8 mouse cellular contexts compared by ENCODE assay signal in genomic region chr8:105223850-105224249, GRCm38 (mm10). TPM values are rescaled to one million over a fixed set of nuclear protein-coding genes. Genes with fewer than 3 reads are reported as not detected.
DNase-seq lines count a peak whose midpoint lies in the region; ATAC-seq and TF ChIP-seq lines count a peak whose summit lies in the region.
"Had no signal": no experiment of that assay in that cellular context is flagged by ENCODE, and none has a peak within 500 bp of the region (broad histone marks: within the 10 kb centered on the region; RNA-seq: fewer than 3 reads in every experiment).

No protein-coding gene starts in this region.

- no peak for ATAC-seq in liver, embryonic 12.5 days
- ATAC-seq in liver, postnatal 0 days: no peak
- no peak for ATAC-seq in embryonic facial prominence, embryonic 13.5 days (ENCODE audit: insufficient number of reproducible peaks, insufficient read depth, low FRiP score, low TSS enrichment, low read depth)
- no peak for ATAC-seq in heart, embryonic 12.5 days (ENCODE audit: insufficient number of reproducible peaks, low FRiP score)

- H3K27me3 ChIP-seq in liver, embryonic 12.5 days (replicated peaks): no peaks in the 10 kb centered on the region
- no peaks in the 10 kb centered on the region for H3K27me3 ChIP-seq in liver, postnatal 0 days (ENCODE audit: insufficient read depth, low read length)
- no peaks in the 10 kb centered on the region for H3K27me3 ChIP-seq in embryonic facial prominence, embryonic 13.5 days
- H3K27me3 ChIP-seq in heart, embryonic 12.5 days (replicated peaks): no peaks in the 10 kb centered on the region
- H3K27me3 ChIP-seq in myocyte (ENCODE audit: control insufficient read depth, insufficient read depth, insufficient read length): no peaks in the 10 kb centered on the region

- no peak overlapping the region for H3K27ac ChIP-seq in liver, embryonic 12.5 days
- no peak overlapping the region; the same call in 1 of the 2 replicates for H3K27ac ChIP-seq in liver, postnatal 0 days (ENCODE audit: low read depth)
- H3K27ac ChIP-seq in embryonic facial prominence, embryonic 13.5 days: peak overlapping the region; percentile 82; the same call in 1 of the 2 replicates
- H3K27ac ChIP-seq in heart, embryonic 12.5 days (ENCODE audit: poor library complexity, severe bottlenecking): peak overlapping the region; percentile 78; the same call in 1 of the 2 replicates

- TF ChIP-seq POLR2A in myocyte (IDR thresholded peaks at IDR 0.05; ENCODE audit: insufficient read length, low read depth): no peak

- peaks cover 25% of the 10 kb centered on the region for H3K4me1 ChIP-seq in liver, embryonic 12.5 days
- peaks cover 13% of the 10 kb centered on the region for H3K4me1 ChIP-seq in liver, postnatal 0 days (ENCODE audit: insufficient read depth)
- peaks cover 17% of the 10 kb centered on the region for H3K4me1 ChIP-seq in embryonic facial prominence, embryonic 13.5 days
- H3K4me1 ChIP-seq in heart, embryonic 12.5 days (replicated peaks): peaks cover 16% of the 10 kb centered on the region

- no peak overlapping the region for H3K9ac ChIP-seq in liver, embryonic 12.5 days
- H3K9ac ChIP-seq in liver, postnatal 0 days (replicated peaks): no peak overlapping the region; the same call in 1 of the 2 replicates
- 0 out of 2 replicates have a peak overlapping the region, but pooled peaks have one; percentile 88 for H3K9ac ChIP-seq in embryonic facial prominence, embryonic 13.5 days
- 0 out of 2 replicates have a peak overlapping the region, but pooled peaks have one; percentile 91 for H3K9ac ChIP-seq in heart, embryonic 12.5 days

- no peak overlapping the region for H3ac ChIP-seq in myocyte (ENCODE audit: control insufficient read depth, insufficient read length)

- no peak for DNase-seq in liver, postnatal 0 days
- no peak for DNase-seq in left cerebral cortex, postnatal 4 days
- DNase-seq in frontal cortex, postnatal 36 days (ENCODE audit: low spot score in 2 of 2): no peak
- DNase-seq: right cerebral cortex, adult 18-20 months had no signal

- H3K9me3 ChIP-seq in liver, embryonic 12.5 days (replicated peaks): no peaks in the 10 kb centered on the region
- no peaks in the 10 kb centered on the region for H3K9me3 ChIP-seq in liver, postnatal 0 days (ENCODE audit: low read length)
- no peaks in the 10 kb centered on the region for H3K9me3 ChIP-seq in embryonic facial prominence, embryonic 13.5 days
- H3K9me3 ChIP-seq in heart, embryonic 12.5 days (replicated peaks): no peaks in the 10 kb centered on the region

- intact Hi-C loops in left cerebral cortex, postnatal 4 days (cut with DNase I): loop anchor here (10.0 kb wide), 1 partner anchor 569 kb away; no protein-coding TSS in a partner anchor

- no peak for TF ChIP-seq EP300 in liver, postnatal 0 days (IDR thresholded peaks at IDR 0.05; ENCODE audit: low read depth)

- peaks cover 2% of the 10 kb centered on the region; the same call in 1 of the 2 replicates for H3K36me3 ChIP-seq in liver, embryonic 12.5 days
- no peaks in the 10 kb centered on the region; the same call in 1 of the 2 replicates for H3K36me3 ChIP-seq in liver, postnatal 0 days (replicated peaks; ENCODE audit: insufficient read depth, low read length)
- H3K36me3 ChIP-seq in embryonic facial prominence, embryonic 13.5 days: no peaks in the 10 kb centered on the region
- H3K36me3 ChIP-seq in heart, embryonic 12.5 days: no peaks in the 10 kb centered on the region
- H3K36me3 ChIP-seq in myocyte (ENCODE audit: control insufficient read depth, insufficient read depth): no peaks in the 10 kb centered on the region

- H3K4me3 ChIP-seq in liver, embryonic 12.5 days: no peak overlapping the region
- no peak overlapping the region for H3K4me3 ChIP-seq in liver, postnatal 0 days (ENCODE audit: low read depth, low read length)
- no peak overlapping the region for H3K4me3 ChIP-seq in embryonic facial prominence, embryonic 13.5 days
- no peak overlapping the region for H3K4me3 ChIP-seq in heart, embryonic 12.5 days
- peak overlapping the region; percentile 62 for H3K4me3 ChIP-seq in myocyte

- 79% methylated on average over 7 of the region's 7 CpGs for WGBS in liver, embryonic 12.5 days (ENCODE audit: insufficient replicate concordance)
- 78% methylated on average over 7 of the region's 7 CpGs for WGBS in liver, postnatal 0 days (ENCODE audit: insufficient replicate concordance)
- 81% methylated on average over 7 of the region's 7 CpGs for WGBS in embryonic facial prominence, embryonic 13.5 days
- 72% methylated on average over 7 of the region's 7 CpGs for WGBS in heart, embryonic 12.5 days

- no peak for TF ChIP-seq CTCF in liver, postnatal 0 days (IDR thresholded peaks at IDR 0.05; ENCODE audit: low read depth)

- peaks cover 37% of the 10 kb centered on the region for H3K79me2 ChIP-seq in myocyte (ENCODE audit: control insufficient read depth, insufficient read depth)

- peak overlapping the region; percentile 78 for H3K4me2 ChIP-seq in liver, embryonic 12.5 days
- no peak overlapping the region for H3K4me2 ChIP-seq in liver, postnatal 0 days (ENCODE audit: low read depth, low read length)
- no peak overlapping the region for H3K4me2 ChIP-seq in embryonic facial prominence, embryonic 13.5 days
- no peak overlapping the region for H3K4me2 ChIP-seq in heart, embryonic 12.5 days
- H3K4me2 ChIP-seq in myocyte (ENCODE audit: low read depth): no peak overlapping the region

TF ChIP-seq in myocyte, 11 proteins besides CTCF, POLR2A, EP300 and RAD21:
- TF ChIP-seq TCF12 (IDR thresholded peaks at IDR 0.05; ENCODE audit: insufficient read depth, poor library complexity, severe bottlenecking): no peak
- no peak for TF ChIP-seq TCF3 (IDR thresholded peaks at IDR 0.05; ENCODE audit: insufficient read length, low read depth)
- no peak for TF ChIP-seq MAX (IDR thresholded peaks at IDR 0.05; ENCODE audit: low read depth)
- no peak for TF ChIP-seq USF1 (IDR thresholded peaks at IDR 0.05; ENCODE audit: low read depth)
- no peak for TF ChIP-seq MYOD1 (IDR thresholded peaks at IDR 0.05; ENCODE audit: control insufficient read depth in 1 of 3, insufficient read length in 2 of 3, low read depth in 2 of 3)
- no peak for TF ChIP-seq MYOG (IDR thresholded peaks at IDR 0.05; ENCODE audit: control insufficient read depth in 1 of 3, insufficient read depth in 1 of 3, insufficient read length in 2 of 3, low read depth in 2 of 3)
- TF ChIP-seq SRF (IDR thresholded peaks at IDR 0.05; ENCODE audit: control insufficient read depth, insufficient read length, low read depth): no peak
- TF ChIP-seq CEBPB (IDR thresholded peaks at IDR 0.05; ENCODE audit: insufficient read depth, poor library complexity, severe bottlenecking): no peak
- no peak for TF ChIP-seq REST (IDR thresholded peaks at IDR 0.05; ENCODE audit: insufficient read depth, insufficient read length)
- TF ChIP-seq POLR2AphosphoS2 (IDR thresholded peaks at IDR 0.05; ENCODE audit: insufficient read length, low read depth): no peak
TF ChIP-seq in myocyte: peak in this region for 0.

RNA-seq across cellular contexts. Expression of gene D230025D16Rik, which starts 1.1 kb away (rescaled TPM):
- 16.7 and 18.8 TPM in 2 replicates for polyA plus RNA-seq in liver, embryonic 12.5 days (2016; fragmentation: Nextera tagmentation; extraction: Ambion mirVana)
- 24.2 and 30.9 TPM in 2 replicates for polyA plus RNA-seq in liver, postnatal 0 days (2015; fragmentation: Nextera tagmentation; extraction: Ambion mirVana)
- polyA plus RNA-seq in embryonic facial prominence, embryonic 13.5 days (2015; fragmentation: Nextera tagmentation; extraction: Ambion mirVana): 24.5 and 26.6 TPM in 2 replicates
- polyA plus RNA-seq in heart, embryonic 12.5 days (2016; fragmentation: Nextera tagmentation; extraction: Ambion mirVana): 18.7 and 18.9 TPM in 2 replicates
- polyA plus RNA-seq in myocyte (2012; fragmentation: generic; extraction: Trizol): 16.6 TPM
- 10 to 100 TPM; 30.9 to 33.0 TPM for total RNA-seq in left cerebral cortex, postnatal 4 days (2021)

RNA-seq across cellular contexts. Expression of gene B3gnt9, which starts 31.1 kb away (rescaled TPM):
- polyA plus RNA-seq in liver, embryonic 12.5 days (2016; fragmentation: Nextera tagmentation; extraction: Ambion mirVana): 3.5 and 3.6 TPM in 2 replicates
- 1.6 and 2.0 TPM in 2 replicates for polyA plus RNA-seq in liver, postnatal 0 days (2015; fragmentation: Nextera tagmentation; extraction: Ambion mirVana)
- polyA plus RNA-seq in embryonic facial prominence, embryonic 13.5 days (2015; fragmentation: Nextera tagmentation; extraction: Ambion mirVana): 25.9 and 29.7 TPM in 2 replicates
- polyA plus RNA-seq in heart, embryonic 12.5 days (2016; fragmentation: Nextera tagmentation; extraction: Ambion mirVana): 10.2 and 10.8 TPM in 2 replicates
- 6.2 TPM for polyA plus RNA-seq in myocyte (2012; fragmentation: generic; extraction: Trizol)
- 1 to 10 TPM; 4.2 to 4.7 TPM for total RNA-seq in left cerebral cortex, postnatal 4 days (2021)

RNA-seq across cellular contexts. Expression of gene Tradd, which starts 40.6 kb away (rescaled TPM):
- 17.7 and 18.3 TPM in 2 replicates for polyA plus RNA-seq in liver, embryonic 12.5 days (2016; fragmentation: Nextera tagmentation; extraction: Ambion mirVana)
- 14.3 and 15.1 TPM in 2 replicates for polyA plus RNA-seq in liver, postnatal 0 days (2015; fragmentation: Nextera tagmentation; extraction: Ambion mirVana)
- polyA plus RNA-seq in embryonic facial prominence, embryonic 13.5 days (2015; fragmentation: Nextera tagmentation; extraction: Ambion mirVana): 22.8 and 24.7 TPM in 2 replicates
- polyA plus RNA-seq in heart, embryonic 12.5 days (2016; fragmentation: Nextera tagmentation; extraction: Ambion mirVana): 16.0 and 16.6 TPM in 2 replicates
- polyA plus RNA-seq in myocyte (2012; fragmentation: generic; extraction: Trizol): 27.0 TPM
- 10 to 100 TPM in 1 of 2 experiments, 1 to 10 TPM in 1; 9.2 to 11.1 TPM for total RNA-seq in left cerebral cortex, postnatal 4 days (2021)

RNA-seq across cellular contexts. Expression of gene Fbxl8, which starts 40.6 kb away (rescaled TPM):
- polyA plus RNA-seq in liver, embryonic 12.5 days (2016; fragmentation: Nextera tagmentation; extraction: Ambion mirVana): 1.2 and 1.5 TPM in 2 replicates
- polyA plus RNA-seq in liver, postnatal 0 days (2015; fragmentation: Nextera tagmentation; extraction: Ambion mirVana): 0.95 and 1.2 TPM in 2 replicates
- polyA plus RNA-seq in embryonic facial prominence, embryonic 13.5 days (2015; fragmentation: Nextera tagmentation; extraction: Ambion mirVana): 2.1 TPM in 2 replicates
- 2.2 and 2.6 TPM in 2 replicates for polyA plus RNA-seq in heart, embryonic 12.5 days (2016; fragmentation: Nextera tagmentation; extraction: Ambion mirVana)
- polyA plus RNA-seq in myocyte (2012; fragmentation: generic; extraction: Trizol): 10.5 TPM
- total RNA-seq in left cerebral cortex, postnatal 4 days (2021): under 1 TPM; 0.60 to 0.84 TPM

RNA-seq across cellular contexts. Expression of gene Hsf4, which starts 45.8 kb away (rescaled TPM):
- polyA plus RNA-seq in liver, embryonic 12.5 days (2016; fragmentation: Nextera tagmentation; extraction: Ambion mirVana): not detected in 2 replicates
- polyA plus RNA-seq in liver, postnatal 0 days (2015; fragmentation: Nextera tagmentation; extraction: Ambion mirVana): not detected in 2 replicates
- polyA plus RNA-seq in embryonic facial prominence, embryonic 13.5 days (2015; fragmentation: Nextera tagmentation; extraction: Ambion mirVana): 0.13 and 0.22 TPM in 2 replicates
- not detected in 2 replicates for polyA plus RNA-seq in heart, embryonic 12.5 days (2016; fragmentation: Nextera tagmentation; extraction: Ambion mirVana)
- 5.8 TPM for polyA plus RNA-seq in myocyte (2012; fragmentation: generic; extraction: Trizol)
- total RNA-seq in left cerebral cortex, postnatal 4 days (2021): under 1 TPM; 0.28 to 0.50 TPM

Comparison
In these comparisons a context has a peak if more than half of its experiments do, and no peak if none do; other contexts are left out.
1. H3K27ac ChIP-seq: peak in embryonic facial prominence, embryonic 13.5 days (single experiment) and heart, embryonic 12.5 days (single experiment); none in liver, embryonic 12.5 days (single experiment) and liver, postnatal 0 days (single experiment).
2. H3K9ac ChIP-seq: peak in embryonic facial prominence, embryonic 13.5 days (single experiment) and heart, embryonic 12.5 days (single experiment); none in liver, embryonic 12.5 days (single experiment) and liver, postnatal 0 days (single experiment).